Mouse (Mus musculus): ENCODE results near the gene Nudt3. TPM values are rescaled to one million over a fixed set of nuclear protein-coding genes. Genes with fewer than 3 reads are reported as not detected.

Gene Nudt3
- total and polyA plus RNA-seq, 3 experiments, result 79.8 to 245 (median 140) TPM

DNA sequence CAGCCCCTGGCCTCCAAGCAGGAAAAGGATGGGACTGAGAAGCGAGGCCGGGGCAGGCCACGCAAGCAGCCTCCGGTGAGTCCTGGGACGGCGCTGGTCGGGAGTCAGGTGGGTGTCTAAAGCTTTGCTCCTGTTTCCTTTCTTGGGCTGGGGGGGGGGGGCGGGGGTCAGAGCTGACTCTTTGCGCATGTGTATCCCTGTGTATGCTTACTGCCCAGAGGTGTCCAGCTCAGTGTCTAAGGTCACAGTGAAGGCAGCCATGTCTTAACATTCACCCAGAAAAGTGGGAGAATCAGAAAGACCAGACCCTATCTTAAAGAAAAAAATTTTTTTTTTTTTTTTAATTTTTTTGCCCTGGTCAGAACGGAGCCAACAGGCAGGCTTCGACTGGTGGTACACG is 63.7 kb downstream of the Nudt3 start:
- H3K36me3 ChIP-seq (replicated peaks), result peaks cover 56% of the 10 kb centered on the region
- H3K9me3 ChIP-seq (replicated peaks), result no peaks in the 10 kb centered on the region
- TF ChIP-seq POLR2AphosphoS5 (IDR thresholded peaks at IDR 0.05; ENCODE audit: insufficient replicate concordance, low read depth, low read length), result no peak
- no peak for TF ChIP-seq TAL1 (conservative IDR thresholded peaks at IDR 0.05; ENCODE audit: low read depth, low read length)
- no peak for TF ChIP-seq CTCF (IDR thresholded peaks at IDR 0.05; ENCODE audit: low read depth, low read length)
- no peak for TF ChIP-seq GATA1 (IDR thresholded peaks at IDR 0.05; ENCODE audit: borderline replicate concordance, low read length)
- TF ChIP-seq GATA2 (IDR thresholded peaks at IDR 0.05; ENCODE audit: borderline replicate concordance, low read depth, low read length), result no peak
- H3K27me3 ChIP-seq (ENCODE audit: insufficient read depth, low read length), result no peaks in the 10 kb centered on the region
- peak overlapping the region; percentile 95 for H3K4me3 ChIP-seq (ENCODE audit: low read depth, low read length)
- no peak for DNase-seq (ENCODE audit: low spot score)
- no peak for ATAC-seq (ENCODE audit: extremely low read depth, insufficient number of reproducible peaks, low FRiP score, poor library complexity, severe bottlenecking)
- H3K4me1 ChIP-seq (ENCODE audit: insufficient read depth, low read depth, low read length), result peaks cover 61% of the 10 kb centered on the region

DNA sequence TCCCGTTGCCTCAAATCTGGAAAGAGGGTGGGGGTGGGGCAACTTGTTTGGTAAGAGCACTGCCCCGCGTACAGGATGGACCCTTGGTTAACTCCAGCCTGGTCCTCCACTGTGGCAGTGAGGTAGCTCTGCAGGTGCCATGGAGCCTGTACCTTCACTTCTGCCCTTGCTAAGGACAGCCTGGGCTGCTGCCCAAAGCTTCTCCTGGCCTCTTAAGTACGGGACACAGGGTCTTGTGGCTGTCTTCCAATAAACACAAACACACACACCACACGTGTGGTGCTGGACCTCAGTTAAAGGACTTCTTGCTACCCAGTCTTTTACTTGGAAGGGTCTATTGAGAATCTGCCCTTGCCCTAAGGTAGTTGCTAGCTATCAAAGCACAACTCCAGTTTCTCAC is 64.5 kb downstream of the Nudt3 start:
- no peaks in the 10 kb centered on the region for H3K9me3 ChIP-seq (replicated peaks)
- no peak for DNase-seq (ENCODE audit: low spot score)
- no peaks in the 10 kb centered on the region for H3K27me3 ChIP-seq (ENCODE audit: insufficient read depth, low read length)
- ATAC-seq (ENCODE audit: extremely low read depth, insufficient number of reproducible peaks, low FRiP score, poor library complexity, severe bottlenecking), result no peak
- peaks cover 48% of the 10 kb centered on the region for H3K36me3 ChIP-seq (replicated peaks)
- TF ChIP-seq TAL1 (conservative IDR thresholded peaks at IDR 0.05; ENCODE audit: low read depth, low read length) (no peak), POLR2AphosphoS5 (IDR thresholded peaks at IDR 0.05; ENCODE audit: insufficient replicate concordance, low read depth, low read length) (0 out of 2 replicates have a peak, but pooled peaks have one; percentile 30), GATA2 (IDR thresholded peaks at IDR 0.05; ENCODE audit: borderline replicate concordance, low read depth, low read length) (no peak), GATA1 (IDR thresholded peaks at IDR 0.05; ENCODE audit: borderline replicate concordance, low read length) (no peak), CTCF (IDR thresholded peaks at IDR 0.05; ENCODE audit: low read depth, low read length) (no peak)
- peak overlapping the region; percentile 95 for H3K4me3 ChIP-seq (ENCODE audit: low read depth, low read length)
- peaks cover 61% of the 10 kb centered on the region for H3K4me1 ChIP-seq (ENCODE audit: insufficient read depth, low read depth, low read length)

DNA sequence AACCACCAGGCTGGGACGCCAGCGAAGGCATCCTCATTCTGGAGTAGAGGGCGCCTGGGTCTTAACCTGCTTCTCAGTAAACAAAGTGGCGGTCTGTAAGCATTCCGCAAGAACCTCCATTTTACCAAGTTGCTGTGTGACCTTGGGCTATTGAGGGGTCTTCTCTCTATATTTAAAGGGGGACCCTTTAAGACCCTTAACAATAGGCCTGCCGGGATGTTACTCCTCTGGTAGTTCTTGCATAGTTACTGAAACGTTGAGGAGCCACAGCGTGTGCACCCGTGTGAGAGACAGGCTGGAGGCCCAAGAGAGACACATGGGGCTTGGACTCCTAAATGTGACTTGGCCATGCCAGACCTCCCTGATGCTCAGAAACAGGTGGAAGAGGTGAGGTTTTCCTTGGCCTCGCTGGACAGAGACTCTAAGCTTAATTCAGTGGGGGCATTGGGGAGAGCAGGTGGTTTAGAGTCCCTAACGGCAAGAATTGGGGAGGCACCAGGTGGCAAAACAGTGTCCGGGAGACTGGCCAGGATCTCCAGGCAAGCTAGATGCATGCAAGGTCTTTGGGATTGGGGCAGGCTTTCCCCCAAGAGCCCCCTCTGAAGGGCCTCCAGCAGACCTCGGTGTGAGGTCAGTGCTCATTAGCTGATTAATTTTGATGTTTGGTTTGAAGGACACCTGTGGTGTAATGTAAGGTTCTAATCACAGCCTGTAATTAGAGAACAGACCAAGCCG is 65.2 kb downstream of the Nudt3 start:
- Histone ChIP-seq H3K27me3 (ENCODE audit: insufficient read depth, low read length) (no peaks in the 10 kb centered on the region), H3K36me3 (replicated peaks) (peaks cover 44% of the 10 kb centered on the region), H3K4me3 (ENCODE audit: low read depth, low read length) (peak overlapping the region; percentile 95), H3K9me3 (replicated peaks) (no peaks in the 10 kb centered on the region), H3K4me1 (ENCODE audit: insufficient read depth, low read depth, low read length) (peaks cover 63% of the 10 kb centered on the region)
- DNase-seq (ENCODE audit: low spot score) (no peak), ATAC-seq (ENCODE audit: extremely low read depth, insufficient number of reproducible peaks, low FRiP score, poor library complexity, severe bottlenecking) (no peak)
- TF ChIP-seq POLR2AphosphoS5 (IDR thresholded peaks at IDR 0.05; ENCODE audit: insufficient replicate concordance, low read depth, low read length), result no peak
- no peak for TF ChIP-seq TAL1 (conservative IDR thresholded peaks at IDR 0.05; ENCODE audit: low read depth, low read length)
- no peak for TF ChIP-seq CTCF (IDR thresholded peaks at IDR 0.05; ENCODE audit: low read depth, low read length)
- no peak for TF ChIP-seq GATA2 (IDR thresholded peaks at IDR 0.05; ENCODE audit: borderline replicate concordance, low read depth, low read length)
- TF ChIP-seq GATA1 (IDR thresholded peaks at IDR 0.05; ENCODE audit: borderline replicate concordance, low read length), result no peak

DNA sequence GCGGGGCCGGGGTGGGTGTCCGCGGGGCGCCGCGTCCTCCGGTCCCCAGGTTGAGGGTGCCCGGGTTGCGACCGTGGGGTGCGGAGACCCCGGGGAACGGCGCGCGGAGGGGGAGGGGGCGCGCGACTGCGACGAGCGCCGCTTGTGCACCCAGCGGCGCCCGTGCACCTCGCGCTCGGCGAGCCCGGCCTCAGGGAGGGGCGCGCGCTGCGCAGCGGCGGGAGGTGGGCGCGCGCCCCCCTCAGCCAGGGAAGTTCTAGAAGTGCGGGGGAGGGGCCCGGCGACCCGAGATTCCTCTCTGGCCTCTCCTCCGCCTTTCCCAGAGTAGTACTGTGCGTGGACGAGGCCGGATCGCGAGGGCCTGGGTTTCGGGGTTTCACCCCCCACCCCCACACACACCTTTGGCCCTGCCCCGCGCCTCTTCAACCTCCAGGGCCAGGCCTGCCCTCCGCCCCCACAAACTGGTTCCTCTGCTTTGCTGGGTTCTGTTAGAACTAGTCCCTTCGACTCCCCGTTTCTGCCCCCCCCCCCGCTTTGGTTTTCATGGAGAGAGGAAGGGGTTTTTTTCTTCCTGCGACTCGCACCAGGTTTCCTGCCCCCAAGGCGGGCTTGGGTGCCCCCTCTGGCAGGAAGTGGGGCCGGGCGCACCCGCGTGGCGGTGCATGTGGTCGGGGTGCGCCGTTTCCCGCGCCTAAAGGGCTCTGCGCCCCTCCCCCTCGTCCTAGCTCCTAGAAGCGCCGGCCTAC is 65.9 kb downstream of the Nudt3 start:
- no peaks in the 10 kb centered on the region for H3K9me3 ChIP-seq (replicated peaks)
- H3K36me3 ChIP-seq (replicated peaks), result peaks cover 51% of the 10 kb centered on the region
- DNase-seq (ENCODE audit: low spot score) (peak; percentile 55), ATAC-seq (ENCODE audit: extremely low read depth, insufficient number of reproducible peaks, low FRiP score, poor library complexity, severe bottlenecking) (0 out of 2 replicates have a peak, but pooled peaks have one; percentile 5)
- peaks cover 70% of the 10 kb centered on the region for H3K4me1 ChIP-seq (ENCODE audit: insufficient read depth, low read depth, low read length)
- no peaks in the 10 kb centered on the region for H3K27me3 ChIP-seq (ENCODE audit: insufficient read depth, low read length)
- H3K4me3 ChIP-seq (ENCODE audit: low read depth, low read length), result peak overlapping the region; percentile 95
- TF ChIP-seq GATA1 (IDR thresholded peaks at IDR 0.05; ENCODE audit: borderline replicate concordance, low read length) (no peak), GATA2 (IDR thresholded peaks at IDR 0.05; ENCODE audit: borderline replicate concordance, low read depth, low read length) (no peak)

- peak within 1 kb of the TSS; percentile 95 for H3K4me3 ChIP-seq (ENCODE audit: low read depth, low read length)
- no peaks in the 10 kb centered on the region for H3K9me3 ChIP-seq (replicated peaks)
- peak; percentile 23; the same call in 1 of the 2 replicates for ATAC-seq (ENCODE audit: extremely low read depth, insufficient number of reproducible peaks, low FRiP score, poor library complexity, severe bottlenecking)
- peaks cover 72% of the 10 kb centered on the region for H3K4me1 ChIP-seq (ENCODE audit: insufficient read depth, low read depth, low read length)
- H3K36me3 ChIP-seq (replicated peaks), result peaks cover 44% of the 10 kb centered on the region
- H3K27me3 ChIP-seq (ENCODE audit: insufficient read depth, low read length), result no peaks in the 10 kb centered on the region
- DNase-seq (ENCODE audit: low spot score), result peak; percentile 86
- no peak for TF ChIP-seq POLR2AphosphoS5 (IDR thresholded peaks at IDR 0.05; ENCODE audit: insufficient replicate concordance, low read depth, low read length)
- TF ChIP-seq GATA2 (IDR thresholded peaks at IDR 0.05; ENCODE audit: borderline replicate concordance, low read depth, low read length), result no peak
- TF ChIP-seq GATA1 (IDR thresholded peaks at IDR 0.05; ENCODE audit: borderline replicate concordance, low read length), result no peak
- TF ChIP-seq TAL1 (conservative IDR thresholded peaks at IDR 0.05; ENCODE audit: low read depth, low read length), result no peak
- TF ChIP-seq CTCF (IDR thresholded peaks at IDR 0.05; ENCODE audit: low read depth, low read length), result no peak
Observed at GRCm38 (mm10) chr17:27556315-27557011, 66.8 kb downstream of the Nudt3 start, which contains the start of gene Hmga1. Gene Hmga1, plus strand, starts transcription at chr17:27556497.

Data from G1E (cell line).